Mouse (Mus musculus): Measurements from ENCODE around the gene Nos1ap. TPM values are rescaled to one million over a fixed set of nuclear protein-coding genes. Genes with fewer than 3 reads are reported as not detected.

Gene Nos1ap
- polyA plus RNA-seq, 1 experiment = 1.6 TPM

- H3K4me1 ChIP-seq (ENCODE audit: control insufficient read depth, insufficient read depth, low read length) = peaks cover 9% of the 10 kb centered on the region
- H3K27ac ChIP-seq (ENCODE audit: insufficient read depth, low read depth, low read length) = no peak overlapping the region
- TF ChIP-seq POLR2A (IDR thresholded peaks at IDR 0.05; ENCODE audit: borderline replicate concordance, low read depth, low read length) = no peak
- TF ChIP-seq CTCF (IDR thresholded peaks at IDR 0.05; ENCODE audit: low read depth, low read length) = no peak
- H3K4me3 ChIP-seq (ENCODE audit: insufficient read depth, low read length) = no peak overlapping the region
Observed at GRCm38 (mm10) chr1:170535221-170535620, 54.4 kb downstream of the Nos1ap start.

- Histone ChIP-seq H3K4me3 (ENCODE audit: insufficient read depth, low read length) (no peak overlapping the region), H3K27ac (ENCODE audit: insufficient read depth, low read depth, low read length) (no peak overlapping the region), H3K4me1 (ENCODE audit: control insufficient read depth, insufficient read depth, low read length) (peaks cover 9% of the 10 kb centered on the region)
- no peak for TF ChIP-seq POLR2A (IDR thresholded peaks at IDR 0.05; ENCODE audit: borderline replicate concordance, low read depth, low read length)
- TF ChIP-seq CTCF (IDR thresholded peaks at IDR 0.05; ENCODE audit: low read depth, low read length) = no peak
Observed at GRCm38 (mm10) chr1:170531286-170531685, 58.4 kb downstream of the Nos1ap start.

- no peak for TF ChIP-seq POLR2A (IDR thresholded peaks at IDR 0.05; ENCODE audit: borderline replicate concordance, low read depth, low read length)
- no peak for TF ChIP-seq CTCF (IDR thresholded peaks at IDR 0.05; ENCODE audit: low read depth, low read length)
- Histone ChIP-seq H3K27ac (ENCODE audit: insufficient read depth, low read depth, low read length) (no peak overlapping the region), H3K4me3 (ENCODE audit: insufficient read depth, low read length) (no peak overlapping the region), H3K4me1 (ENCODE audit: control insufficient read depth, insufficient read depth, low read length) (peaks cover 3% of the 10 kb centered on the region)
Observed at GRCm38 (mm10) chr1:170530456-170530855, 59.2 kb downstream of the Nos1ap start.

GRCm38 (mm10) chr1:170522891-170523290, 66.8 kb downstream of the Nos1ap start:
- H3K4me1 ChIP-seq (ENCODE audit: control insufficient read depth, insufficient read depth, low read length) = no peaks in the 10 kb centered on the region
- no peak overlapping the region for H3K27ac ChIP-seq (ENCODE audit: insufficient read depth, low read depth, low read length)
- no peak overlapping the region for H3K4me3 ChIP-seq (ENCODE audit: insufficient read depth, low read length)
- TF ChIP-seq CTCF (IDR thresholded peaks at IDR 0.05; ENCODE audit: low read depth, low read length) = no peak
- TF ChIP-seq POLR2A (IDR thresholded peaks at IDR 0.05; ENCODE audit: borderline replicate concordance, low read depth, low read length) = no peak

- no peak overlapping the region for H3K27ac ChIP-seq (ENCODE audit: insufficient read depth, low read depth, low read length)
- no peak overlapping the region for H3K4me3 ChIP-seq (ENCODE audit: insufficient read depth, low read length)
- TF ChIP-seq CTCF (IDR thresholded peaks at IDR 0.05; ENCODE audit: low read depth, low read length) (no peak), POLR2A (IDR thresholded peaks at IDR 0.05; ENCODE audit: borderline replicate concordance, low read depth, low read length) (no peak)
- H3K4me1 ChIP-seq (ENCODE audit: control insufficient read depth, insufficient read depth, low read length) = no peaks in the 10 kb centered on the region
Observed at GRCm38 (mm10) chr1:170521520-170522205, 68.0 kb downstream of the Nos1ap start.

GRCm38 (mm10) chr1:170520206-170520605, 69.5 kb downstream of the Nos1ap start:
- no peaks in the 10 kb centered on the region for H3K4me1 ChIP-seq (ENCODE audit: control insufficient read depth, insufficient read depth, low read length)
- TF ChIP-seq CTCF (IDR thresholded peaks at IDR 0.05; ENCODE audit: low read depth, low read length) = no peak
- H3K4me3 ChIP-seq (ENCODE audit: insufficient read depth, low read length) = no peak overlapping the region
- H3K27ac ChIP-seq (ENCODE audit: insufficient read depth, low read depth, low read length) = no peak overlapping the region

GRCm38 (mm10) chr1:170519631-170520030, 70.0 kb downstream of the Nos1ap start:
- Histone ChIP-seq H3K27ac (ENCODE audit: insufficient read depth, low read depth, low read length) (no peak overlapping the region), H3K4me3 (ENCODE audit: insufficient read depth, low read length) (no peak overlapping the region), H3K4me1 (ENCODE audit: control insufficient read depth, insufficient read depth, low read length) (no peaks in the 10 kb centered on the region)
- TF ChIP-seq CTCF (IDR thresholded peaks at IDR 0.05; ENCODE audit: low read depth, low read length) (no peak), POLR2A (IDR thresholded peaks at IDR 0.05; ENCODE audit: borderline replicate concordance, low read depth, low read length) (no peak)

- TF ChIP-seq POLR2A (IDR thresholded peaks at IDR 0.05; ENCODE audit: borderline replicate concordance, low read depth, low read length) = no peak
- no peak for TF ChIP-seq CTCF (IDR thresholded peaks at IDR 0.05; ENCODE audit: low read depth, low read length)
- no peaks in the 10 kb centered on the region for H3K4me1 ChIP-seq (ENCODE audit: control insufficient read depth, insufficient read depth, low read length)
- H3K4me3 ChIP-seq (ENCODE audit: insufficient read depth, low read length) = no peak overlapping the region
- no peak overlapping the region for H3K27ac ChIP-seq (ENCODE audit: insufficient read depth, low read depth, low read length)
Observed at GRCm38 (mm10) chr1:170516182-170516581, 73.5 kb downstream of the Nos1ap start.

- H3K27ac ChIP-seq (ENCODE audit: insufficient read depth, low read depth, low read length) = no peak overlapping the region
- TF ChIP-seq CTCF (IDR thresholded peaks at IDR 0.05; ENCODE audit: low read depth, low read length) = no peak
- no peak for TF ChIP-seq POLR2A (IDR thresholded peaks at IDR 0.05; ENCODE audit: borderline replicate concordance, low read depth, low read length)
- peaks cover 3% of the 10 kb centered on the region for H3K4me1 ChIP-seq (ENCODE audit: control insufficient read depth, insufficient read depth, low read length)
- no peak overlapping the region for H3K4me3 ChIP-seq (ENCODE audit: insufficient read depth, low read length)
Observed at GRCm38 (mm10) chr1:170515455-170515854, 74.2 kb downstream of the Nos1ap start.

GRCm38 (mm10) chr1:170514226-170514625, 75.4 kb downstream of the Nos1ap start:
- Histone ChIP-seq H3K4me1 (ENCODE audit: control insufficient read depth, insufficient read depth, low read length) (peaks cover 5% of the 10 kb centered on the region), H3K4me3 (ENCODE audit: insufficient read depth, low read length) (no peak overlapping the region), H3K27ac (ENCODE audit: insufficient read depth, low read depth, low read length) (no peak overlapping the region)
- TF ChIP-seq CTCF (IDR thresholded peaks at IDR 0.05; ENCODE audit: low read depth, low read length) (no peak), POLR2A (IDR thresholded peaks at IDR 0.05; ENCODE audit: borderline replicate concordance, low read depth, low read length) (no peak)
